Mouse (Mus musculus): ENCODE measurements around the gene Tia1.

Gene Tia1

GRCm38 (mm10) chr6:86479311-86479710 lies 75.3 kb downstream of the Tia1 start:
- DNase-seq (ENCODE audit: extremely low spot score, low read depth, low spot score), result no peak

GRCm38 (mm10) chr6:86479816-86480188 lies 75.8 kb downstream of the Tia1 start:
- no peak for DNase-seq (ENCODE audit: extremely low spot score, low read depth, low spot score)

DNA sequence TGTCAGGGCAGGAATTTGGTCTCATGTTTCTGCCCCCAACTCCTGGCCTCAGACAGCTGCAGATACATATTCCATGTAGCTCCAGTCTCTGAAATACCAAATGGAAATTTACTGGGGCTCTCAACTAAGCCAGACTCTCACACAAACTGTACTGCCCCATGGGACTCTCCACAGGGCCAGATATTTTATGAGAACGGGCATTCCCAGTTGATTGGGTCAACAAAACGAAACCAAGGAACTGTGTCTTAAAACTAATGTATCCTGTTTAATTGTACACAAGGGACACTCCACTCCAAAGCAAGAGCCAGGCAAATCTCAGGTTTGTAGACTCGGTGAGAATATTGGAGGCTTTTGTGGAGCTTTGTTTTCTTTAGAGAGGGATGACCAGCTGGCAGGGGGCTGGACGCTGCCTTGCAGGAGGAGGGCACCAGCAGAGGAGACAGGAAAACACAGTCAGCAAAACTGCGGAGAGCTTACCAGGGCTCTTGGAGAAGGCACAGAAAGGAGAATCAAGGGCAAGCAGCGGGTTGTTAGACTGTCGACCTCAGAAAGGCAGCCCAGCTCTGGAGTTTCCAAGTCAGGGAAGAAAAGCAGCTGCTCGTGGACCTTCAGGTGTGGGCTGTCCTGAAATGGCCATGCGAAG lies 76.3 kb downstream of the Tia1 start:
- DNase-seq (ENCODE audit: extremely low spot score, low read depth, low spot score), result no peak

DNA sequence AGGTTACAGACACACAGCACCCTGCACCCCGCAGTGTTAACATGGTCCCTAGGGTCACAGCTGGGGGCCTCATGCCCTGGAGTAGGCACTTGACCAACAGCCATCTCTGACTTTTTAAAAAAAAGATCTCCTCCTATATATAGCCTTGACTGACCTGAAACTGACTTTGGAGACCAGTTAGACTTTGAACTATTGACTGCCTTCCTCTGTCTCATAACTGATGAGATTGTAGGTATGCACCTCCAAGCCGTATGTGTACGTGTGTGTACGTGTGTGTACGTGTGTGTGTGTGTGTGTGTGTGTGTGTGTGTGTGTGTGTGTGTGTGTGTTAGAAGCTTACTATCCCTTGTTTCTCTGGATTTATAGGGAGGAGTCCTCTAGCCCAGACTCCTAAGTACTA lies 77.9 kb downstream of the Tia1 start:
- DNase-seq (ENCODE audit: extremely low spot score, low read depth, low spot score), result no peak

All from hindlimb bud, embryonic 11.5 days (tissue).